Mouse (Mus musculus): ENCODE measurements around the gene 6820408C15Rik.
"Not testable (repeated sequence)": the region's sequence is repeated elsewhere in the genome, so short reads cannot be mapped to it uniquely, and the experiment has no call there.

The 6820408C15Rik gene

GRCm38 (mm10) chr2:152411471-152411870 is 3.9 kb upstream of the 6820408C15Rik start:
- DNase-seq (ENCODE audit: low read depth): no peak

GRCm38 (mm10) chr2:152412526-152413157 is 2.7 kb upstream of the 6820408C15Rik start:
- DNase-seq (ENCODE audit: low read depth): no peak

GRCm38 (mm10) chr2:152413158-152413764 is 2.1 kb upstream of the 6820408C15Rik start:
- no peak for DNase-seq (ENCODE audit: low read depth)

- no peak for DNase-seq (ENCODE audit: low read depth)
These were observed 1.4 kb upstream of the 6820408C15Rik start for GRCm38 (mm10) chr2:152413765-152414584.

GRCm38 (mm10) chr2:152414591-152415165 is 709 bp upstream of the 6820408C15Rik start, which contains the start of gene Zcchc3:
Gene Zcchc3 (minus strand): TSS chr2:152415027.
- peak; percentile 71 for DNase-seq (ENCODE audit: low read depth)

- DNase-seq (ENCODE audit: low read depth): no peak
These were observed 399 bp downstream of the 6820408C15Rik start for GRCm38 (mm10) chr2:152415786-152416185.

- no peak for DNase-seq (ENCODE audit: low read depth)
These were observed 12.1 kb downstream of the 6820408C15Rik start for GRCm38 (mm10) chr2:152427493-152427892.

GRCm38 (mm10) chr2:152428481-152428880 is 13.1 kb downstream of the 6820408C15Rik start:
- not testable (repeated sequence) for DNase-seq (ENCODE audit: low read depth)

GRCm38 (mm10) chr2:152436405-152436901 is 21.1 kb downstream of the 6820408C15Rik start:
- no peak for DNase-seq (ENCODE audit: low read depth)

GRCm38 (mm10) chr2:152436983-152437860 is 21.8 kb downstream of the 6820408C15Rik start:
- DNase-seq (ENCODE audit: low read depth): peak; percentile 64

GRCm38 (mm10) chr2:152438963-152439362 is 23.6 kb downstream of the 6820408C15Rik start:
- DNase-seq (ENCODE audit: low read depth): no peak

- no peak for DNase-seq (ENCODE audit: low read depth)
These were observed 24.4 kb downstream of the 6820408C15Rik start for GRCm38 (mm10) chr2:152439833-152440232.

- no peak for DNase-seq (ENCODE audit: low read depth)
These were observed 26.9 kb downstream of the 6820408C15Rik start for GRCm38 (mm10) chr2:152442322-152442721.

GRCm38 (mm10) chr2:152443281-152443680 is 27.9 kb downstream of the 6820408C15Rik start:
- DNase-seq (ENCODE audit: low read depth): no peak

- DNase-seq (ENCODE audit: low read depth): no peak
These were observed 31.3 kb downstream of the 6820408C15Rik start for GRCm38 (mm10) chr2:152446642-152447041.

- no peak for DNase-seq (ENCODE audit: low read depth)
These were observed 32.1 kb downstream of the 6820408C15Rik start for GRCm38 (mm10) chr2:152447461-152447860.

GRCm38 (mm10) chr2:152450241-152450640 is 34.9 kb downstream of the 6820408C15Rik start:
- no peak for DNase-seq (ENCODE audit: low read depth)

GRCm38 (mm10) chr2:152452101-152452781 is 36.9 kb downstream of the 6820408C15Rik start:
- no peak for DNase-seq (ENCODE audit: low read depth)

- no peak for DNase-seq (ENCODE audit: low read depth)
These were observed 43.9 kb downstream of the 6820408C15Rik start for GRCm38 (mm10) chr2:152459241-152459640.

- no peak for DNase-seq (ENCODE audit: low read depth)
These were observed 49.3 kb downstream of the 6820408C15Rik start, which contains the start of gene Defb23 for GRCm38 (mm10) chr2:152464570-152465150. Gene Defb23 (minus strand): TSS chr2:152464620.
